ENCODE assay signal across 25 mouse cellular contexts in genomic region chrX:51801133-51801532, GRCm38 (mm10). TPM values are rescaled to one million over a fixed set of nuclear protein-coding genes. Genes with fewer than 3 reads are reported as not detected.
"Had no signal": no experiment of that assay in that cellular context is flagged by ENCODE, and none has a peak within 500 bp of the region (broad histone marks: within the 10 kb centered on the region; RNA-seq: fewer than 3 reads in every experiment).

Gene Usp26, minus strand, starts transcription at chrX:51801233.

- H3K36me3 ChIP-seq: neural tube, embryonic 12.5 days; neural tube, embryonic 13.5 days; neural tube, embryonic 15.5 days; stomach, embryonic 15.5 days had no signal

- H3K4me1 ChIP-seq: neural tube, embryonic 12.5 days; neural tube, embryonic 13.5 days; neural tube, embryonic 15.5 days; stomach, embryonic 15.5 days had no signal

- H3K27me3 ChIP-seq: neural tube, embryonic 12.5 days; neural tube, embryonic 13.5 days; neural tube, embryonic 15.5 days; stomach, embryonic 15.5 days had no signal

- H3K4me3 ChIP-seq: neural tube, embryonic 12.5 days; neural tube, embryonic 13.5 days; neural tube, embryonic 15.5 days; stomach, embryonic 15.5 days had no signal

- H3K9ac ChIP-seq: neural tube, embryonic 12.5 days; neural tube, embryonic 13.5 days; neural tube, embryonic 15.5 days; stomach, embryonic 15.5 days had no signal

- DNase-seq: retina, postnatal 1 day; right cerebral cortex, adult 18-20 months; right cerebral cortex, postnatal 14 days; right cerebral cortex, postnatal 25 days; right cerebral cortex, postnatal 4 days; spleen, adult 18-20 months; thymus, adult 18-20 months; thymus, adult 2 months; thymus, postnatal 14 days; thymus, postnatal 25 days; thymus, postnatal 36 days; thymus, postnatal 4 days had no signal

- H3K27ac ChIP-seq: neural tube, embryonic 12.5 days; neural tube, embryonic 13.5 days; neural tube, embryonic 15.5 days; stomach, embryonic 15.5 days; stomach, postnatal 0 days had no signal

- H3K9me3 ChIP-seq: neural tube, embryonic 12.5 days; neural tube, embryonic 13.5 days; neural tube, embryonic 15.5 days; stomach, embryonic 15.5 days had no signal

RNA-seq across cellular contexts. Expression of gene Usp26, which starts in this region (rescaled TPM):
- total RNA-seq: neutrophil, adult 5-6 weeks had no signal
- polyA plus RNA-seq: neural tube, embryonic 12.5 days; neural tube, embryonic 13.5 days; neural tube, embryonic 14.5 days; neural tube, embryonic 15.5 days; small intestine, adult 2 months; spleen, adult 2 months; stomach, embryonic 14.5 days; stomach, embryonic 15.5 days; stomach, embryonic 16.5 days; stomach, postnatal 0 days; thymus, adult 2 months; thymus, postnatal 0 days; urinary bladder, adult 2 months had no signal
